Mouse (Mus musculus) granulocyte monocyte progenitor cell, adult 5-6 weeks (primary cell): ENCODE results near the gene Ide. TPM values are rescaled to one million over a fixed set of nuclear protein-coding genes. Genes with fewer than 3 reads are reported as not detected.
"Not testable (repeated sequence)": the region's sequence is repeated elsewhere in the genome, so short reads cannot be mapped to it uniquely, and the experiment has no call there.

Source experiments
- ATAC-seq: replicated peaks from 2 replicates; pipeline ENCODE4 v1.8.0; 2016; ENCODE audit warnings: mild to moderate bottlenecking, moderate TSS enrichment, inconsistent platforms; ENCODE audit not compliant: poor library complexity, severe bottlenecking
- total RNA-seq, 2 experiments: library from RNA; stranded (forward) in 1 of 2; stranded (reverse) in 1 of 2; fragments of 200-712, 200-1000 nt in 1 of 2; fragments of >200 nt in 1 of 2; fragmentation: Nextera tagmentation in 1 of 2; gene quantifications; 2 replicates each; pipeline ENCODE4 v1.2.3; 2014 to 2017

The Ide gene
- total RNA-seq, 2 experiments from 2014 or later = 95.3 to 131 TPM

DNA sequence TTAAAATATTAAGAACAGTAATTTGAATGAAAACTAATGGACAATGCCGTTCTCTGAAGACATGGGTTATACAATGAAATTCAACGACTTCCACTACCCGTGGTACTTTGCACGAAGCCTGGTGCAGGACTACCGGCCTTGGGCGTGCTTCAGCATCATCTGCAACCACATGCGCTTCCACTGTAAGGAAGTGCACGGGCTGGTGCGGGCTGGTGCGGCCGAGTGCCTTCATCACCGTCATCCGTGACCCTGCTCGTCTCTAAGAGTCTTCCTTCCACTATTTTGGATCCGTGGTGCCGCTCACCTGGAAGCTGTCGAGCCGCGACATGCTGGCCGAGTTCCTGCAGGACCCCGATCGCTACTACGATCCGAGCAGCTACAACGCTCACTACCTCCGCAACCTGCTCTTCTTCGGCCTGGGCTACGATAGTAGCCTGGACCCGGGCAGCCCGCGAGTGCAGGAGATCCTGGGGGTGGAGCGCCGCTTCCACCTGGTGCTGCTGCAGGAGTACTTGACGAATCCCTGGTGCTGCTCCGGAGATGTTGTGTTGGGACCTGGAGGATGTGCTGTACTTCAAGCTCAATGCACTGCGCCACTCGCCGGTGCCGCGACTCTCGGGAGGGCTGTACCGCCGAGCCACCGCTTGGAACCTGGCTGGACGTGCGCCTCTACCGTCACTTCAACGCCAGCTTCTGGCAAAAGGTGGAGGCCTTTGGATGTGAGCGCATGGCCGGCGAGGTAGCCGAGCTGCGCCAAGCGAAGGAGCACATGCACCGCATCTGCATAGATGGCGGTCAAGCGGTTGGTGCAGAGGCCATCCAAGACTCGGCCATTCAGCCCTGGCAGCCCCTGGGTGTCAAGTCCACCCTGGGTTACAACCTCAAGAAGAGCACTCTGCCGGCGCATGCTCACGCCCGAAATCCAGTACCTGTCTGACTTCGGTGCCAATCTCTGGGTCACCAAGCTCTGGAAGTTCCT lies 103.8 kb downstream of the Ide start:
- peak; percentile 49 for ATAC-seq

GRCm38 (mm10) chr19:37232598-37232997 lies 105.1 kb downstream of the Ide start:
- ATAC-seq = not testable (repeated sequence)

GRCm38 (mm10) chr19:37225197-37225862 lies 112.3 kb downstream of the Ide start:
- no peak for ATAC-seq

Other genes with a start within 250 kb of the Ide start
- gene March5, start 130.3 kb downstream of the Ide start, total RNA-seq (2014; fragmentation: Nextera tagmentation) = 63.3 and 80.4 TPM in 2 replicates
- 48.1 and 64.0 TPM in 2 replicates for gene March5, start 130.3 kb downstream of the Ide start, total RNA-seq (2017)
- gene Cpeb3, start 129.3 kb downstream of the Ide start, total RNA-seq (2014; fragmentation: Nextera tagmentation) = 0.56 TPM in 1 of 2 replicates, not detected in the other
- 0.10 TPM in 1 of 2 replicates, not detected in the other for gene Cpeb3, start 129.3 kb downstream of the Ide start, total RNA-seq (2017)
- gene Kif11, start 38.6 kb upstream of the Ide start, total RNA-seq (2014; fragmentation: Nextera tagmentation) = 35.6 and 53.8 TPM in 2 replicates
- 155 and 184 TPM in 2 replicates for gene Kif11, start 38.6 kb upstream of the Ide start, total RNA-seq (2017)
- gene Hhex, start 97.0 kb upstream of the Ide start, total RNA-seq (2014; fragmentation: Nextera tagmentation) = 73.9 and 90.8 TPM in 2 replicates
- gene Hhex, start 97.0 kb upstream of the Ide start, total RNA-seq (2017) = 18.9 and 22.1 TPM in 2 replicates
- gene Exoc6, start 212.6 kb upstream of the Ide start, total RNA-seq (2014; fragmentation: Nextera tagmentation) = 36.4 and 44.3 TPM in 2 replicates
- gene Exoc6, start 212.6 kb upstream of the Ide start, total RNA-seq (2017) = 73.0 and 73.8 TPM in 2 replicates